Mouse (Mus musculus) liver, adult 2 months (tissue): Measurements from ENCODE around the gene Kctd12b.
A peak's percentile ranks its signal among the peaks of the same experiment; 100 is the strongest.

Experiments used
- CTCF ChIP-seq: fragments of 200-500 bp; IDR thresholded peaks from 2 replicates; pipeline ENCODE4 v1.5.1; 2011; ENCODE audit warnings: low read depth, low read length, control low read depth
- POLR2A ChIP-seq: fragments of 200-500 bp; IDR thresholded peaks from 2 replicates; pipeline ENCODE4 v1.6.1; 2011; ENCODE audit warnings: low read length, control low read depth; ENCODE audit not compliant: insufficient read depth; ENCODE audit errors: extremely low read depth

DNA sequence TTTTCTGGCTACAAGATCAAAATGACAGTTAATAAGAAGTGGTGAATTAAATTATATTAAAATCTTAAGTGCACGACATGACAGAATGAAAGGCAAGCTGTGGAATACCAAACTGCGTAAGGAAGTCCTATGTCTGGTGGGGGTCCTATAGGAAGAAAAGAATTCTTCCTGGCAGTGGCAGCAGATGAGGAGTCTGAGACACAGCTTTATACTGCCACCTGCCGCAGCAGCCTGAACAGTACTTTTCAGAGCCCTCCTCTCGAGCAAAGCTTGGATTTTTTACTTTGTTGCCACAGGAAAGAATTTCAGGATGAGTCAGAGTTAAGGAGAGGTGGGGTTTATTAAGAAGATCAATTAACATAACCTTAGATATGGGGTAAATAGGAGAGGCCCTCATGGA is 11.5 kb upstream of the Kctd12b start:
- TF ChIP-seq CTCF (peak; percentile 16; the same call in 1 of the 2 replicates), POLR2A (no peak)
